Mouse (Mus musculus): ENCODE results near the gene H1foo.

Gene H1foo

DNA sequence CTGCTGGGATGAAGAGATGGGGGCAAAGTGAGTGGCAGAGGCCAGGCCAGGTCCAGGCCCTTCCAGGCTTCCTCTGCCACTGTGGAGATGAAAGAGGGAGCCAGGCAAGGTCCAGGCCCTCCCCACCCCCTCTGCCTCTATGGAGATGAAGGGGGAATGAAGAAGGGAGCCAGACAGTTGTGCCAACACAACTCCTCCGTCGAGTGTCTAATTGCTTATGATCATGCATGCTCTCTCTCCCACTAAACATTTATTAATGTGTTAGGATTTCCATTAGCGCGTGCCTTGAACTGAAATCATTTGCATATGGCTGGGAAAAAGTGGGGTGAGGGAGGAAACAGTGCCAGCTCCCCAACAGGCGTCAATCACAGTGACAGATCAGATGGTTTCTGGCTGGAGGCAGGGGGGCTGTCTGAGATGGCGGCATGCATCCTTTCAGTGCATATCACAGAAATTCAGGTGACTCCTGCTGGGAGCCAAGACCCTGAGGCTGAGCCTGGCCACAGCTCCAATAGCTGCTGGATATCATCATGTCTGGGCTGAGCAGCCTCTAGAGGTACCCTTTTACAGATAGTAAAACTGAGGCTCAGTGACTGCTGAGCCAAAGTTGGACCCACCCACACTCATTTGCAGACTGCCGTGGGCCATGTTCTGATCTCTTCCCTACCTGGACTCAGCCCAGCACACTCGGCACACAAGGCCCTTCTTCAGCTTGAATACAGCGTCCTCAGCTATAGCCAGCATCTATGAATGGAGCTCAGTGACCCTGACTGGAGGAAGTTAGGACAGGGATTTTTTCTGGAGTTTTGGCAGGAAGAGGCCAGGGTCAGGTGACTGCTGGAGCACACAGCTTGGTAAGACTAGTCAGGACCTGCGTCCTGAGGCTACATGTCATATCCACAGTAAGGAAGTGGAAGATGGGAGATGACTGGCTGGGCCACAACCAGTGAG is 17.2 kb upstream of the H1foo start:
- peak; percentile 23 for DNase-seq (ENCODE audit: low read depth, low spot score)

DNA sequence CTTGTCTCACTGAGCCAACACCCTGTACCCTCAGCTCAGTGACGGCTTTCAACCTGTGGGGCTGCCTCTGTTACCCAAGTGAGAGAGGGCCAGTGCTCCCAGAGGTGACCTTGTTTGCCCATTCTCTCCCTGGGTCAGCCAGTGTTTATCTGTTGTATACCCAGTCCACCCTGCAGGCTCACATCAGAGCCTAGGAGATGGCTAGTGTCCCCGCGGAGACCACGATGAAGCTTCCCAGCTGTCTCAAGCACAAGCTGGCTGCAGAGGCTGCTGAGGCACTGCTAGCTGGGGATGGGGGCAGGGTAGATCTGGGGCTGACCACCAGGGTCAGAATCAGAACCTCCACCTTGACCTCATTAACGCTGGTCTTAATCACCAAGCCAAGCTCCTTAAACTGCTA is 14.7 kb upstream of the H1foo start:
- DNase-seq (ENCODE audit: low read depth, low spot score): no peak

GRCm38 (mm10) chr6:115931639-115932038 is 13.1 kb upstream of the H1foo start, which contains the start of gene Rho:
Gene Rho (plus strand): TSS chr6:115931748.
- no peak for DNase-seq (ENCODE audit: low read depth, low spot score)

- no peak for DNase-seq (ENCODE audit: low read depth, low spot score)
Measured at GRCm38 (mm10) chr6:115932391-115932790, 12.3 kb upstream of the H1foo start.

- no peak for DNase-seq (ENCODE audit: low read depth, low spot score)
Measured at GRCm38 (mm10) chr6:115935544-115935943, 9.2 kb upstream of the H1foo start.

DNA sequence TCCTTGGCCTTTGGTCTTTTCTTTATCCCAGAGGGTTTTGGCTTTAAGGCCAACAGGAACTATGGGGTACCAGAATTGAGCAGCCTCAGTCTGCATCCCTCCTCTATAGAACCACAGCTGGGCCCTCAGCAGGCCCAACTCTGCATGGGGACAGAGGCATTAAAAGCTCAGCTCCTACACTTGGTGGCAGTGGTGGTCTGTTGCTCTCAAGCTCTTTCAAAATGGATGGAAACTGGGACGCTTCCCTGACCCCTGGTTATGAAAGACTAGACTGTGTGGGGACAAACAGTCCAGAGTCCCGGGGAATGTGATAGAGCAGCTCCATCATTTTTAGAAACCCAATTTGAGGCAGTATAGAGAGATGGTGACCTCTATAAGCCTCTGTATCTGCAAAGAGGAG is 6.7 kb upstream of the H1foo start:
- no peak for DNase-seq (ENCODE audit: low read depth, low spot score)

DNA sequence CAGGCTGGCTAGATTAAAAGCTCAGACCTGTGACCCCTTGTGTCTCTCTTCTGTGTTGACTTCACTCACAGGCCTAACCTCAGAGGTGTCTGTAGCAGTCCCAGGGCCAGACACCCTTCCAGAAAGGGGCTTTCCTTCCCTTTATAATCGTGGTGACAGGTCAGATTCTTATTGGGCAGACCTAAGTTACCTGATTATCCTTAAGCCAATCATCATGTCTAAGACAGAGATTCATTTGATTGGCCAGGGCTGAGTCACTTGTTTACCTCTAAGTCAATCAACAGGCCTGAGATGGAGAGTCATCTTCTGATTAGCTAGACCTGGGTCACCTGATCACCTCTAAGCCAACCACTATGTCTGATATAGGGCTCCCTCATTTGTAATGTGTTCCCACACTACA is 5.9 kb upstream of the H1foo start:
- DNase-seq (ENCODE audit: low read depth, low spot score): no peak

DNA sequence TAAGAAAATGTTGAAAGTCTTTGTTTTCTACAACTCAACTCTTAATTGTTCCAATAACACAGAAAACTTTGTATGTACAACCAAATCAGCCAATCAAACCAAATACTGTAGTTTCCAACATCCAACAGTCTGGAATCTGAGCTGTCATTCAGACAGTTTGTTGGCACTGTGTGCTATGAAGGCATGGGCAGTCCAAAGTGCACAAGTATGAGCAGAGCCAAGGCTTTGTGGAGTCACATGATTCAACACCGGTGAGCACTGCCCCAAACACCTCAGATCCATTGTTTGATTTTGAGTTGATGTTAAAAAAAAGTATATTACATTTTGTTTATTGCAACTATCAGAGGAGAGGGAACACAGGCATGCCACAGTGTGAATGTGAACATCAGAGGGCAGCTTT is 4.1 kb upstream of the H1foo start:
- DNase-seq (ENCODE audit: low read depth, low spot score): no peak

- no peak for DNase-seq (ENCODE audit: low read depth, low spot score)
Measured at GRCm38 (mm10) chr6:115941128-115941527, 3.6 kb upstream of the H1foo start.

GRCm38 (mm10) chr6:115943498-115944427 is 975 bp upstream of the H1foo start:
- DNase-seq (ENCODE audit: low read depth, low spot score): peak; percentile 90

GRCm38 (mm10) chr6:115945633-115946032 is 895 bp downstream of the H1foo start:
- no peak for DNase-seq (ENCODE audit: low read depth, low spot score)

GRCm38 (mm10) chr6:115946389-115946788 is 1.7 kb downstream of the H1foo start:
- peak; percentile 31 for DNase-seq (ENCODE audit: low read depth, low spot score)

DNA sequence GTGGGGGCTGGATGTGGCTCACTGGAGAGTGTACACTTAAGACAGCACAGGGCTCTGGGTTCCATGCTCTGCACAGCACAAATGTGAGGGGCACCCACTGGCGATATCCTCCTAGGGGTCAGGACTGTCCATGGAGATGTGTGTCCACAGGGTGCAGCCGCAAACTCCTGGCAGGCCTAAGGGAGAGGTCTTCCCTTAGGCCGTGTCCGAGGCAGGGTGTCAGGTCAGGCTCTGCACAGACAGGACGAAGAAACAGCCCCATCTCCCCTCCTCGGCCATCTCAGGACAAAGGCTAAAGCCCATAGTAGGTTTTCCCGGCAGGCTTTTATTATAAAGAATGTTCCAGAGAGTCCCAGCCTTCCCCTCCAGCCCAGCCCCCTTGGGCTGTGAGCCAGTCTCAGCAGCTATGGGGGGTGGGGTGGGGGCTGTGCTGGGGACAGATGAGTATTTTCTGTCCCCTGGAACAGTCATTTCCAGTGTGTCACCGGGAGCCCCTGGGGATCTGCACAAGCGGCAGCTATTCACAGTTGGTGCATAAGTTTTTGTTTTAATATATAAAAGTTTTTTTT is 9.9 kb downstream of the H1foo start:
- no peak for DNase-seq (ENCODE audit: low read depth, low spot score)

- no peak for DNase-seq (ENCODE audit: low read depth, low spot score)
Measured at GRCm38 (mm10) chr6:115955169-115955568, 10.4 kb downstream of the H1foo start.

DNA sequence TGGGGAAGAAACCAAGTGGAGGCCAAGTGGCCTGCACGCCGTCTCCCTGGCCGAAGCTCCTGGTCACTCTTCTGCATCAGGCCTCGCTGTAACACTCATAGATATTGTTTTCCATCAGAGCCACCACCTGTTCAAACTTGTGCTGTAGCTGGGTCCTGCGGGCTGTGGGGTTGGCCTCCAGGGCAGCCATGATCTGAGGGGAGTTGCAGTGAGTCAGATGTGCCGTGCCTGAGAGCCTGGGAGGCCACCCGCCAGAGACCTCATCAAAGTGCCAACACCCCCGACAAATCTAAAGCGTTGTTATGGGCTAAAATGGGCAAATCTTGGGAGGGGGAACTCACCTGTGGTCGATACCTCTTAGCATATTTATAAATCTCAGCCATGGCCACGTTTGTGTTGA is 10.9 kb downstream of the H1foo start:
- DNase-seq (ENCODE audit: low read depth, low spot score): no peak

DNA sequence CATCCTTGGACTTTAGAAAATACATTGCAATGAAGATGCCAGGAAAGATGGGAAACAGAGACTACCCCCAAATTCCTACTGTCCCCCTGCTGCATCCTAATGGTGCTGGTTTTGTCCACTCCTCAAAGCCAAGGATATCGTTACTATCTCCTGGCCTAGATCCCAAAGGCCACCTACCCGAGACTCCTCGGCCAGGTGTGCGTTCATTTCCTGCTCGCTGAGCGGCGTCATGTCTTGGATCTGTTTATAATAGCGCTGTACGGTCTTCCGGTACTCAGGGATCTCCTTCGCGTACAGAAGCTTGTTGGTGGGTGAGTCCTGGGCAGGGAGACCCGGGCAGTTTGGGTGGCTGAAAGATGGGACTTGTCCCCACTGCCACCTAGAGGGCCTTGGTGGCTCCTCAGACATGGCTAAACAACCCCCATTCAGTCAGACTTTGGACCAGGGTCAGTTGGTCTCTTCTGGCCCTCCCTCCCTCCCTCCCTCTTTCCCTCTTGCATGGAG is 11.7 kb downstream of the H1foo start:
- DNase-seq (ENCODE audit: low read depth, low spot score): no peak

GRCm38 (mm10) chr6:115956922-115957601 is 12.3 kb downstream of the H1foo start:
- DNase-seq (ENCODE audit: low read depth, low spot score): no peak

DNA sequence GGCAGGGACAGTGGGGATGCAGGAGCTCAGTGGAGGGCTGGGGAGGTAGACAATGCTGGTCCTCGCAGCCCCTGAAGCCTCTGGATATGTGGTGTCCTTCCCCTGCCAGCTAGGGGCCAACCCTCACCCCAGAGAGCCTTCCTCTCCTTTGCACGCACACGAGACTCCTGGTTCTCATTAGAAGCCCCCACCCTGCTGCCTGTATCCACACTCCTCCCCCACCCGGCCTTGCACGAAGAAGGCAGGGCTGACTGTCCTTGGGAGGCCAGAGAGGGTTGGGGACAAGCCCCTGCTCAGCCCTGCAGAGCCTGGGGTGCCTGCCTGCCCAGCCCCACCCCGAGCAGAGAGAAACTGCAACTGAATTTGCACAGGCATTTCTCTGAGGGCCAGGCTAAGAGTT is 12.9 kb downstream of the H1foo start:
- no peak for DNase-seq (ENCODE audit: low read depth, low spot score)

DNA sequence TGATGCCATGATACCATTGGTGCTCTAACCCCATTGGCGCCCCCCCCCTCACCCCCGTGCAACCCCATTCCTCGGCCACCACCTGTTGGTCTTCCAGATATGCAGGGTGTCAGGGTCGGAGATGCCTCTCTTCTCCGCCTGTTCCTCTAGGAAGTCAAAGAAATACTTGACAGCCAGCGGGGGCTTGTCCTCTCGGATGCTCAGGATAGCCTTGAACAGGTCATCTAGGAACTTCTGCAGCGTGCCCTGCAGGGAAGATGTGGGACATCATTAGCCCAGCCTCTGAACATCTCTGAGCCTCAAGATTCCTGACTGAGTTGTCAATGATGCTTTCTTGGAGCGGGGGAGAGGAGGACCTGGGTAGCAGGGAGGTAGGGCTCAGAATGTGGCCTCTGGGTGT is 13.7 kb downstream of the H1foo start:
- no peak for DNase-seq (ENCODE audit: low read depth, low spot score)

- DNase-seq (ENCODE audit: low read depth, low spot score): peak; percentile 73
Measured at GRCm38 (mm10) chr6:115959151-115959691, 14.5 kb downstream of the H1foo start.

- DNase-seq (ENCODE audit: low read depth, low spot score): no peak
Measured at GRCm38 (mm10) chr6:115960322-115960721, 15.6 kb downstream of the H1foo start.
